Mouse (Mus musculus): ENCODE measurements around the gene 1110008L16Rik.
"Not testable (repeated sequence)": the region's sequence is repeated elsewhere in the genome, so short reads cannot be mapped to it uniquely, and the experiment has no call there.

1110008L16Rik gene

DNA sequence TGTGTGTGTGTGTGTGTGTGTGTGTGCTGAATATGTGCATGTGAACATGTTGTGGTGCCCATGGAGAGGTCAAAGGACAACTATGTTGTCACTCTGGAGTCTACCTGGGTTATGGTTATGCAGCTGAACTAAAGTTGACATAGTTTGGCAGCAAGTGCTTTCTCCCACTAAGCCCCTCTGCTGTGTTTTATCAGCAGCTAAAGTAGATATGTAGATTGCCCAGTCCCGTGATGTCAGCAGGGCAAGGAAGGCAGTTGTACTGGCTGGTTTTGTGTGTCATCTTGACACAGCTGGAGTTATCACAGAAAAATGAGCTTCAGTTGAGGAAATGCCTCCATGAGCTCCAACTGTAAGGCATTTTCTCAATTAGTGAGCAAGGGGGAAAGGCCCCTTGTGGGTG, 43.7 kb downstream of the 1110008L16Rik start:
- not testable (repeated sequence) for DNase-seq (ENCODE audit: low spot score)

DNA sequence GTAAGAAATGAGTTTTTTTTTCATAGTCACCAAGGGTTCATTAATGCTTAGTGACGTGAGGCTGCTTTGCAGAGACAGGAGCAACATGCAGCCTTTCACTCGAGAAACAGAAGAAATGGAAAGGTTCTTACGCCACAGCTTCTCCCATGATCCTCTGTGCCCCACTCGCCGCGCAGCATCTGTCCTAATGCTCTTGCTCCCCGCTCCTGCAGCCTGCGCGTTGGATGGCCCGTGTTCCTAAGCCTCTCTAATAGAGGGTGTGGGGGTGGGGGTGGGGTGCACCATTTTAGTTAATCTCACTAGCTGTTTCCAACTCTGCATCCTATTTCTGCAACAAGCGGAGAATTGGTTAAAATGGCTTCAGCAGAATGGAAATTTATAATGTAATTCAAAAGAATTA, 44.6 kb downstream of the 1110008L16Rik start:
- no peak for DNase-seq (ENCODE audit: low spot score)

DNA sequence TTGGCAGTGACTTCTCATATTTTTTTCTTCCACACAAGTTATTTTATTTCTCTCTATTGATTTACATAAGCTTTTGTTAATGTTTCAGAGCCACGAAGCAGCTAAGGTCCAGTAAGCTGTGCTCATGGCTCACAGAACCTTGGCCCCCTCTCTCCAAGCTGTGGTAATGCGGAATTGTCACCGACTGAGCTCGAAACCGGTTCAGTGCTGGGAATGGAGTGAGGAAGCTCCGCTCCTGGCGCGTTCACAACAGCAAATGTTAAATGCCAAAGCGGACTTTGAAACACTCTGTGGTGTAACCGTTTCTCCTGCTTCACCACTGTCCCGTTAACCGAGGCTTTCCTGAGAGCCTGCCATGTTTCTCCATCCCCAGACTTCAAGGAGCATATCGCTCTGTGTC, 45.2 kb downstream of the 1110008L16Rik start:
- DNase-seq (ENCODE audit: low spot score): no peak

DNA sequence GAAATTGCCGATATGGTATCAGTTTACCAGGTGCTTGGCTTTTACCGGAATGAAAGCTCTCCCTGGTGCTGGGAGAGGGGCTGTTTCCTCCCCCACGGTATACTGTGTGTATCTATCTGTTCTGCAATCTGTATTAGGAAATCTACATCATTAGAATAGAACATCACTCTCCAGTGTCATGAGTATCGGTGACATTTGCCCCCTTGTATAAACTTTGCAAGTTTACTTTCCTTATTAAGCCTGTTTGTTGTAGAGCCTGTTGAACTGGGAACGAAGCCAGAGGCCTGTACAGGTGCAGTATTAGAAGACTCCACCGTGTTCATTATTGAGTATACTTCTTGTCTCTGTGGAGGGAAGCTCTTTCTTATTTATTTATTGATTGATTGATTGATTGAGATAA, 54.0 kb downstream of the 1110008L16Rik start:
- DNase-seq (ENCODE audit: low spot score): peak; percentile 8

DNA sequence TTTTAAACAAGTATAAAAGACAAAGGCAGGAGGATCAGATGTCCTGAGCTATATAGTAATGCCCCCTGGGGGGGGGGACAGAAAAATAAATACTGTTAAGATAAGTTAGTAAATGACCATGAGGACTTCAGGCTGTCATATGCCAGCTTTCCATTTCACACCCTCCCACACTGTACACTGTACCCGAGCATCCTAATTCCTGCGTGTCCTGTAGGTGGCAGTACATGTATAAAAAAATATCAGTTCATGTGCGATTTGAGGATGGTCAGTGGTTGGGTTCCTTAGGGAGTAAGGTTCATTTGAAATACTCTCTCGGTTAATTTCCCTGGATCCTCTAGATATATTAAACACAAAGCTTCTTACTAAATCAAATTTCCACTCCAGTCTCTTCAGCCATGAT, 55.5 kb downstream of the 1110008L16Rik start:
- peak; percentile 7 for DNase-seq (ENCODE audit: low spot score)

DNA sequence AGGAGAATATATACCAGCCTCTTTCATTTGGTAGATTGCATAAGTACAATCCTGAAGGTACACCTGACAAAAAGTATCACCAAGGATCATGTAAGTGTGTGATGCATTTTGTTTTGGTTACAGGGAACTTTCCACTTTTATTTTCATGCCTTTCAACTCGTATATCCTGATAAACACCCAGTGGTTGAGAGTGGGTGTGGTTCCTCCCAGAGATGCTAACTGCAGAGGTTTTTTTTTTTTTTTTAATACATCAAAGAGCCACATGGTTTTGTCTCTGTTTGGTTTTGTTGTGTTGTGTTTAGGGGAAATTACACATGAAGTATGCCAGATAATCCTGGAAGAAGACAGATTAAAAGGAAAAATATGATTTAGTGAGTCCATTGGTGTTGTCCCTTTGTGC, 57.9 kb downstream of the 1110008L16Rik start:
- no peak for DNase-seq (ENCODE audit: low spot score)

DNA sequence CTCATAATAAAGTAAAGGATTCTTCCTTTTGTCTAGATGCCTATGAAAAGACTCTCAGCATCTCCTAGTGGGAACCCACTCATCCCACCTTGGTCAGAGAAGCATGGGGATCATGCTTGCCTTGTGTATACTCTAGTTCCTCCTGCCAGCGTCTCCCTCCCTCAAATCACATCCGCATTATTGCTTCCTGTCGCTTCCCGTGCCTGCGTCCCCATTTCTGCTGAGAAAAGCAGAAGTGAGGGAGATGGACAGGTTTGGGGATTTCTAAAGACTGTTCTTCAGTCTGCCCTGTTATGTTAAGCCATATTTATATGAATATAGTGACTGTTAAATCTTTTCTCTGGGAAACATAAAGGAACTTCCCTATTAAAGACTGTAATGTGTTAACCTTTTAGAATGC, 61.6 kb downstream of the 1110008L16Rik start:
- DNase-seq (ENCODE audit: low spot score): no peak

DNA sequence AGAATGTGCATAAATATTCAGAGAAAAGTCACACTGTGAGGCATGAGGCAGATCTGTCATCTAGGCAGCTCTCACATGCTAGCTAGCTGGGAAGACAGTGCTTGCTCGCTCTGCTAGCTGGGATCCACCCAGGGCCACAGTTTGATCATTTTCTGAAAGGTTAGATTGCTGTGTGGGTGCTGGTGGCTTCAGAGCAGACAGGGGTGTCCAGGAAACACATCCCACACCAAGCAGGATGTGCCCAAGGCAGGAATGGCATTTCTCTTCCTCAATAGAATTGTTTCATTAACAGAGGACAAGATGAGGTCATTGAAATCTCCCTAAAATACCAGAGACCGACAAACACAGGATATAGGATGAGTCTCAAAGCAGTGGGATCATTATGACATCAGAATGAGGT, 65.7 kb downstream of the 1110008L16Rik start:
- no peak for DNase-seq (ENCODE audit: low spot score)

DNA sequence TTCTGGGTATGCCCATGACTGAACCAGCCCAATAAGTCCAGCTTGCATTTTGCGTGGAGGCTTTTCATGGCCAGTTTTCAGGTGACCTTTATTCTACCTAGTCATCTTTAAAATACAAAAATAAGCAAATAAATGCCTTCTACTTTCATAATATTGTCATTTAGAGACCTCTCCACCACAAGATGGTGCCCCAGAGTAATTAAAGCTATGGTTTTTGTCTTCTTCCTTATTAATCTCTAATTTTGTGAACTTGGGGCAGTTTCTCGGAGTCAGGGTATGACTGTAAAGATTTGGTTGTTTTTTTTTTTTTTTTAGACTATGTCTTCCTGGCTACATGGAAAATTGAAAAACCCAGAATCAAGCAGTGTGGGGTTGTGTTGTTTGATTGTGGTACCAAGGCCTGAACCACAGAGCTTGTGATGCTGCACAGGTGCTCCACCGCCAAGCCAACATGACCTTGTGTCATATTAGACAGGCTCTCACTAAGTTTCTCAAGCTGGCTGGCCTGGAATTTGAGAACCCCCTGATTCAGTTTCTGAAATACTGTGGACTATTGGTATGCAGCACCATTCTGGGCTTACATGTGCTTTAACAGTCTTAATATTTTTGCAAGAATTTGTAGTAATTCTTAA, 73.2 kb downstream of the 1110008L16Rik start:
- DNase-seq (ENCODE audit: low spot score): no peak

DNA sequence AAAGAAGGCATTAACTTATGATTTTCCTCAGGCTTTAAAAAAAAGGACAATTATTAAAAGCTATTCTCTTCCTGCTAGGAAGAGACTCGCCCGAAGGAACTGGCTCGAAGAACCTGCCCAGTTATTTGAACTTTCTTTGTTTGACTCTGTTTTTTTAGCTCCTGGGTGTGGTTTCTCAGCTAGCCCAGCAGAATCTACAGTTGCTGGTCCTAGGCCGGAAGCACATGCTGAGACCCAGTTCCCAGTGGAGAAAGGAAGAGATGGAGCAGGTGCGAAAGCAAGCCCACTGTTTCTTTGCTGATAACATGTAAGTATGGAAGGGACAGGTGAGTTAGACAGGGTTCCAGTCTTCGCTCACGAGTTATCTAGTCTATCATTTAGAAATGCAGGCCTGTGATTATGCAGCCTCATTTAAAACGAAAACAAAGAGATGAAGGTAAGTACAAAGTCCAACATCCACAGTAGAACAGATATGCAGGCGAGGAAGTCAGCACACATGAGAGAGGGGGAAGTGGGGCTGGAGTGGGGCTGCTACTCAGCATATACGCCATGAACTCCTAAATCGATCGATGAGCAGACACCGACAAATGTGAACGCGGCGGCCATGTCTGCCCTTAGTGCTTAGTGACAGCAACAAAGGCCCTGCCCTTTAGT, 77.7 kb downstream of the 1110008L16Rik start:
- peak; percentile 27 for DNase-seq (ENCODE audit: low spot score)

DNA sequence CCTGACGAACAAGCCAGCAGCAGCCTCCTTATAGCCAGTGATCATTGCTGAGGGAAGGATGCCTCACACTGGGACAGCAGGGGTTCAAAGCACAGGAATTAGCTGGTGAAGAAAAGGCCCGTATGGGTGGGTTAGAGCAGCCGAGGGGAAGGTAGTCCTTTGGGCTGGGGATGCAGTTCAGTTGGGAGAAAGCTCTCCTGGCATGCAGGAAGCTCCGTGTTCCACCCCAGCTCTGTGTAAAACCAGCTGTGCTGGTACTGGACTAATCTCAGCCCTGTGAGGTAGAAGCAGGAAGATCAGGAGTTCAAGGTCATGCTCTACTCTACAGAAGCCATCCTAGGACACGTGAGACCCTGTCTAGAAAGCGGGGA, 78.2 kb downstream of the 1110008L16Rik start:
- no peak for DNase-seq (ENCODE audit: low spot score)

DNA sequence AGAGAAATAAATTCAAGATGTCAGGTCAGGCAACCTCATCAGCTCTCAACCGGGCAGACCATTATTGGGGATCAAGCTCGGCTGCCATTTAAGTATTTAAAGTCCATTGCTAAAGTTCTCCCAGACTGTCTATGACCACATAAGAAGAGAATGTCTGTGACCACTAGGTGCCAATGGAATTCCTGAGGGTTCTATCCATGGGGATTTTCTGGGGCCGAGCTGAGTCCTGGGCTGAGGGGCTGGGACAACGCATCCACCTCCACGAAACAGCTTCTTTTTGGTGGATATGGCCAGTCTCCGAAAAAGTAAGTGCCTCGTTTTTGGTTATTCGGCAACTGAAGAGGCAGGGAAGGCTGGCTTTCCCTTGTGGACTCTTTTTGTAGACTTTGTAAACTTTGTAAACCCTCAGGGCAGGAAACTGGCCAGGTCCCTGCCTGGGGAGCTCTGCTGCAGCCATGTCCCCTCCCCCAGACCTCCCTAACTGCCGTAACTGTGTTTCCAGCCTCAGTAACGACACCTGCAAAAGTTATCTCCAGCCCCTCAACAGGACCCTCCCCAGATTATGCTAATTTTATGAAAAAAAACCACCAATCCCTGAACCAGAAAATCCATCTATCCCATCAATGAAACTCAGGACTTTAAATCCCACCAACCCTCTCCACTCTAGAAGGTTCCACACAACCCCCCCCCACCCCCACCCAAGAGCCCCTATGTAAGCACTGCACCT, 84.8 kb downstream of the 1110008L16Rik start, which contains the start of gene Psma6:
Gene Psma6, plus strand, starts transcription at position 200 of the 727 bp plus-strand sequence.
- DNase-seq (ENCODE audit: low spot score): no peak

DNA sequence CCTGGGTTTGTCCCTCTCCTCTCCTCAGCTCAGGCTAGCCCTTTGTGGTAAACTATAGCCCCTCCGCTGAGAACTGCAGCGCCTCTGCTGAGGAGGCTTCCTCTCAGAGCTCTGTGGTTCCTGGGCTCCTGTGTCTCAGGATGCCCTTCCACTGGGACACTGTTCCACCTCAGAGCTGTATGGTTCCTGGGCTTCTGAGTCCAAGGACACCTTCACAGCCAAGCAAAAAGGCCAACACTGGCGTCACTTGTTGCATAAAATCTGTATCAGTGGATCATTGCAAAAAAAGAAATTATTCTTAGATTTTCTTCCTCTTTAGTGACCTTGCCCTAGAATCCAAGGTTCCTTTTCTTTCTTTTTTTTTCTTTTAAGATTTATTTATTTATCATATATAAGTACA, 85.4 kb downstream of the 1110008L16Rik start:
- no peak for DNase-seq (ENCODE audit: low spot score)

DNA sequence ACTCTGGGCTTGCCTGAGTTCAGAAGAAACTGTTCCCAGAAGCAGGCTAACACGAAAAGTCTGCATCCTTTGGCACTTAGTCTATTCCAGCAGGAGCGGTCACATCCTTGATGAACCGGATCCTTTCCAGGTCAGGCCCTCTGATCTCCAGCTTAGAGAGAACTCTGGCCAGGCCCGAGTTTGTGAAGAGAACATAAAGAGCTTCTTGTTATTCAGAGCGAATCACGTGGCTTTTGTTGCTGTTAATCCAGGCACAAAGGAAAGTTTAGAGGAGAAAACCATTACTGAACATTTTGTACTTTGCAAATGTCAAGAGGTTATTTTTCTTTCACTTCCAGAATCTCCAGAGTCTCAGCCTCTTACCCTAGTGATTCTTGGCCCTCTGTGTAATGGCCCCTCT, 86.6 kb downstream of the 1110008L16Rik start:
- DNase-seq (ENCODE audit: low spot score): no peak

DNA sequence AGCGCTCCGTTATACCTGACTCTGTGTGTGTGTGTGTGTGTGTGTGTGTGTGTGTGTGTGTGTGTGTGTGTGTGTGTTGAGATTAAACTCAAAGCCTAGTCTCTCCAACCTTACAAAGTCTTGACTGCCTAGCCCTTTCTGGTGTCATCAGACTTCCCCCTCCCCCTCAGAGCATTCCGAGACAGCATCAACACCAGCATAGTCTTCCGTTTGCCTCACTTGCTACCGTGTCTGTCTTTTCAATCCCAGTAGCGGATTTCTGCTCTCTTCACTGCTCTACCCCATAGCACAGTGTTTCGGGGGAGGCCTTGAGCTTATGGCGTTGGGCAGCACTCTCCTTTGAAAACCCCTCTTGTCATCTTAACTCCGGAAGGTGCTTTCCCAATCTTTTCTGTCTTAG, 87.1 kb downstream of the 1110008L16Rik start:
- DNase-seq (ENCODE audit: low spot score): no peak

DNA sequence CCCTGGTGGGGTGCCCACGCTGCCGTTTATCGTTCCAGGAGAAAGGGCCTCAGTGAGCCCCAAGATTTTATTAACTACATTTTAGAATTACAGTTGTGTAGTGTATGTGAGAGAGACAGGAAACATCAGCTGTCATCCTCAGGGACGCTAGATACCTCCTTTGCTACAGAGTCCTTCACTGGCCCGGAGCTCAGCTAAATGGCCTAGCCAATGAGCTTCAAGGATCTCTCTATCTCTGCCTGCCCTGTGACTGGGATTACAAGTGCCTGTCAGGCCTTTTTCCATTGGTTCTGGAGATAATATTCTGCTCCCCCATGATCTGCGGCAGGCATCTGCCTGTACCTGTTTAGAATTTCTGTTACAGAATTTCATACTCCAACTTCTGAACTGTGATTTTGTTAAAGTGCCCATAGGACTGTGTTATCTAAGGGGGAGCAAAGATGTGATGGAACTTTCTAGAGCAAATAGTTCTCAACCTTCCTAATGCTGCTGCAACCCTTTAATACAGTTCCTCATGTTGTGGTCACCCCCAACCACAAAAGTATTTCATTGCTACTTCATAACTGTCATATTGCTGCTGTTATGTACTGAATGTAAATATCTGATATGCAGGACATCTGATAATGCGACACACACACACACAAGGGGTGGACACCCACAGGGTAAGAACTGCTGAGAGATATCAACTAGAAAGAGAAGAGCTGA, 87.9 kb downstream of the 1110008L16Rik start:
- DNase-seq (ENCODE audit: low spot score): no peak

DNA sequence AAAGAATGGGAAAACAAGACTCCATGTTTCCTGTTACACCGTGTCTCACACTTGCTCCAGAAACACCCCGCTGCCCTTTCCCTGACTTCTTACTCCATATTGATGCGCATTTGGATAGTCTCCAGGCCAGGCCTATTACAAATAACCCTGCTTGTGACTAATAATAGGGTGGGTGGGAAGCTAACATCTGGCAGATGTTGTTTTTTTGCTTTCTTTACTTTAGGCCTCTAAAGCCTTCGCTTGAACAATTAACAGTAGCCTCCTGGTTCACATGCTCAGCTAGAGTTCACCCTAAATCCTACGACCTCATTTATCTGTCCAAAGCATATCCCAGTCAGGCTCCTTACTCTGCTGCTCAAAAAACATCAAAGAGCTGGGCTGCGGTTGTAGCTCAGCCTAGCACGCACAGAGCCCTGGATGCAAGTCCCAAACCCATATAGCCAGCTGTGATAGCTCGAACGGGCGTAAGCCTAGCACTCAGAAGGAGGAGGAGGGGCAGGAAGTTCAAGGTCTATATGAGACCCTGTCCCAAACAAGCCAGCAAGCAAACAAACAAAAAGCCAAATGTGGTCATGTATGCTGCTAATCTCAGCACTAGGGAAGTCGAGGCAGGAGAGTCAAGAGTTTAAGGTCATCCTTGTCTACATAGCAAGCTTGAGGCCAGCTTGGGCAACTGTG, 88.5 kb downstream of the 1110008L16Rik start:
- no peak for DNase-seq (ENCODE audit: low spot score)

DNA sequence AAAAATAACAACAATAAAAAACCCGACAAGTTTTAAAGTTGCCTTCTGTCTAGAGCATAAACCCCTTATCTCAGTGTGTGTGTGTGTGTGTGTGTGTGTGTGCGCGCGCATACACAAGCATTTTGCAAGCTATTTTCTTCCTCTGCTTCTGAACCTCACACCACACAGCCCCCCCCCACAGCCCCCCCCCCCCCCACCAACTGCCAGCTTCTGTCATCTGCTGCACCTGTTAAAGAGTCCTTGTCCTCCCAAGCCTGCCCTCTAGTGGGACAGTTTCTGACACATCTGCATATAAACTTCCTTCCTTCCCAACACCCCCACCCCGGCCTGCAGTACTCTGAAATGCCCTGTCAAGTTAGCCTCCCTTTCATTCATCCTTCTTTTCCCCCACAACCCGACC, 89.1 kb downstream of the 1110008L16Rik start:
- no peak for DNase-seq (ENCODE audit: low spot score)

DNA sequence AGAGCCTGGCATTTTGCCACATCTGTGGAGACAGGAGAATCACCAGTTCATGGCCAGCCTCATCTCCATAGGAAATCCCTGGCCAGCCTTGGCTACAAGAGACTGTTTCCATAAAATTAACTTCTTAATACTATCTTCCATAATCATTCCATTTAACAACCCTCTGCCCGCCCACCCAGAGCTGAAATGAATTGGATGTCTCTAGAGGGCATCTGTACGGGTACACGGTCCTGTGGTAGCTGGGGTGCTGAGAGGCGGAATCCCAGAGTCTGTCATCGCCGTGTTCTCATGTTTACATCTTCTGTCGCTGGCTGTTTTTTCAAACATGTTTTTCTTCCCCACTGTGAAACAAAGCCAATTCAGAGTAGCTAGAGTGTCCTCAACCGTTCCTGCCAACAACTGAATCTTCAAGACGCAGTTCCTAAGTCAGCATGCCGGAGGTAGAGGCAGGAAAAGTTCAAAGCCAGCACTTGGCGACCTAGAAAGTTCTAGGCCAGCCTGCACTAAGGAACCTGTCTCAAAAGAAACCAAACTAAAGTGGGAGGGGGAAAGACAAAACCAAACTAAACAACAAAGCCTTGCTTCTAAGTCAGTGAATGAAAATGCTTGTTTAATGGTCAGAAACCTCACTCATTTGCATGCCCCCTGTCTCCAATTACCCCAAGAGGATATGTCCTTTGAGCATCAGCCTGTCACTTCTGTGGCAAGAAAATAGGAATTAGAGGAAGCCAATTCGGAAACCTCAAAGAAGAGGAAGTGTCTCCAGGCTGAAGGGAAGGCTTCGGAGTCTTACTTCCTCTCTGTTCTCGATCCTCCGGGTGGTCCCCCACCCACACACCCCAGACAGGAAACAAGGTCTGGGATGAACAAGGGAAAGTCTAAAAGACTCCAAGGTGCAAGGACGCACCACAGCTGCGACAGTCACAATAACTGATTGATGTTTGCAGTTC, 90.0 kb downstream of the 1110008L16Rik start:
- no peak for DNase-seq (ENCODE audit: low spot score)

DNA sequence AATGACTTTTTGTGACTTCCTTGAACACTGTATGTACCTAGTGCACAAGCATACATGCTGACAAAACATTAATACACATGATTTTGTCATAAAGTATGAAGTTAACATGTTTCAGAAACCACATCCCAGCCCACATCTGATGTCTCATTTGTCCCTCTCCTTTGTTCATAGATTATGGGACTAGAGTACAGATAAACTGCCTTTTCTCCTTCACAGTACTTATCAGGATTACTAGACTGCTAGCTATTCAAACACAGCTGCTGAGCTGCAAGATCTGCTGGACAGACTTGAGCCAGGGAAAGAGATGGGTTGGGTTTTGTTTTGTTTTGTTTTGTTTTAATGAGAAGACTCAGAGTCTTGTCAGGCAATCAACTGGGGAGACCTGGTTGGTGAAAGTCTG, 92.7 kb downstream of the 1110008L16Rik start:
- no peak for DNase-seq (ENCODE audit: low spot score)
